Mouse (Mus musculus): ENCODE data around the gene Tmbim6.

GRCm38 (mm10) chr15:99371526-99372340 lies 20.9 kb upstream of the Tmbim6 start:
- peak; percentile 21 for TF ChIP-seq POLR2A (IDR thresholded peaks at IDR 0.05; ENCODE audit: insufficient read length, low read depth)
- no peak for TF ChIP-seq E2F4 (IDR thresholded peaks at IDR 0.05; ENCODE audit: insufficient read depth)
- no peak for TF ChIP-seq MAX (IDR thresholded peaks at IDR 0.05; ENCODE audit: low read depth)
- TF ChIP-seq POLR2AphosphoS2 (IDR thresholded peaks at IDR 0.05; ENCODE audit: insufficient read length, low read depth) = no peak
- no peak for TF ChIP-seq USF1 (IDR thresholded peaks at IDR 0.05; ENCODE audit: low read depth)
- TF ChIP-seq TCF12 (IDR thresholded peaks at IDR 0.05; ENCODE audit: insufficient read depth, poor library complexity, severe bottlenecking) = peak; percentile 49
- TF ChIP-seq REST (IDR thresholded peaks at IDR 0.05; ENCODE audit: insufficient read depth, insufficient read length) = no peak
- peak; percentile 83 to 97 (median 91) for TF ChIP-seq MYOD1 (IDR thresholded peaks at IDR 0.05; ENCODE audit: control insufficient read depth in 1 of 3, insufficient read length in 2 of 3, low read depth in 2 of 3)
- no peak for TF ChIP-seq SRF (IDR thresholded peaks at IDR 0.05; ENCODE audit: control insufficient read depth, insufficient read length, low read depth)
- TF ChIP-seq CEBPB (IDR thresholded peaks at IDR 0.05; ENCODE audit: insufficient read depth, poor library complexity, severe bottlenecking) = no peak
